Comparison of ENCODE assay signal across 1 mouse cellular context in the genomic region with DNA sequence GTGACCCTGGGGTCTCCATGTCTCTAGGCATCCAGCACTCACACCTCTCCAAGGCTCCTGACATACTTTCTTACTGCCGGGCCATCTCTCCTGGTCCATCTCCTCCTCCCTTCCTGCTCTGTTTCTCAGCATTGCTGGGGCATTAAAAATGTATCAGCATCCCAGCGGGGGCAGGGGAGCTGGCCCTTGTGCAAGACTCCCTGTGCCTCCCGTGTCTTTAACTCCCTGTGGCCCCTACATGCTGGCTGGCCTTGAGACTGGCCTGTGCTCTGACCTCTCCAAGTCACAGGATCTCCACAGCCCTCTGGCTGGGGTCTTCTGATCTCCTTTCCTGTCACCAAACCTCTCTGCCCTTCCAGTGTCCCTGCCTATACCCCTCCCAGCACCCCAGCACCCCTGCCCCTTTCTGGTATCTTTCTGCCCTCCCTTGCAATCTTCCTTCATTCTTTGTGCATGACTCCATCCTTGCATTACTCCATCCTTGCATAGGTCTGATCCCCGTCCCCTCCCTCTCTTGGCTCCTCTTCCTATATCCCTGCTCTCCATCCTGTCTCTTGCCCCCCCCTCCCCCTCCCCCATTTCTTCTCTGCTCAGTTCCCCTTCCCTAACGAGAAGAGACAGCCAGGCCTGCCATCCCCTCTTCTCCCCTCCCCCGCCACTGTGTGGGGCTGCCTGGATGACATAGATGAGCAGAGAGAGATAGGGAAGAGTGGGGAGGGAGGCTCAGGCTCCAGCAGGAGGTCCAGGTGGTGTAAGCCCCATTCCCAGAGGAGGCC.
TF ChIP-seq lines count a peak whose summit lies in the region.

No protein-coding gene starts in this region.

TF ChIP-seq in MEL, 35 proteins besides CTCF, POLR2A, EP300 and RAD21 (continued from another document):
- TF ChIP-seq BHLHE40 (IDR thresholded peaks at IDR 0.05; ENCODE audit: borderline replicate concordance, low read depth, low read length) (no peak), MAFK (IDR thresholded peaks at IDR 0.05; ENCODE audit: borderline replicate concordance, low read depth, low read length) (no peak)
